Mouse (Mus musculus) induced T-regulatory cell, adult 2 months (primary cell): ENCODE data around the gene Mosmo.

Experiments used
- DNase-seq: peaks from one replicate; pipeline ENCODE4 v3.0.0-alpha.2; 2012; ENCODE audit warnings: low read depth

The Mosmo gene

GRCm38 (mm10) chr7:120677001-120677643, at the start of gene Mosmo:
Gene Mosmo (plus strand): TSS chr7:120677618.
- peak; percentile 83 for DNase-seq

GRCm38 (mm10) chr7:120632518-120632917, 44.9 kb upstream of the Mosmo start:
- peak; percentile 62 for DNase-seq

GRCm38 (mm10) chr7:120634301-120634700, 43.1 kb upstream of the Mosmo start:
- no peak for DNase-seq

GRCm38 (mm10) chr7:120634711-120635361, 42.6 kb upstream of the Mosmo start, which contains the start of gene Uqcrc2:
Gene Uqcrc2 (plus strand): TSS chr7:120635176.
- peak; percentile 93 for DNase-seq

- DNase-seq: no peak
Measured at GRCm38 (mm10) chr7:120635362-120635781, 42.0 kb upstream of the Mosmo start.

- peak; percentile 52 for DNase-seq
Measured at GRCm38 (mm10) chr7:120635821-120636220, 41.6 kb upstream of the Mosmo start.

GRCm38 (mm10) chr7:120643217-120643616, 34.2 kb upstream of the Mosmo start:
- DNase-seq: peak; percentile 39

GRCm38 (mm10) chr7:120647849-120648248, 29.6 kb upstream of the Mosmo start:
- DNase-seq: no peak

- no peak for DNase-seq
Measured at GRCm38 (mm10) chr7:120662079-120662478, 15.3 kb upstream of the Mosmo start.

- DNase-seq: peak; percentile 79
Measured at GRCm38 (mm10) chr7:120670153-120670875, 7.1 kb upstream of the Mosmo start, which contains the start of gene Pdzd9. Gene Pdzd9 (minus strand): TSS chr7:120670343.

- no peak for DNase-seq
Measured at GRCm38 (mm10) chr7:120671271-120671670, 6.1 kb upstream of the Mosmo start.

GRCm38 (mm10) chr7:120677764-120678531, 530 bp downstream of the Mosmo start:
- DNase-seq: peak; percentile 52

GRCm38 (mm10) chr7:120679023-120679422, 1.6 kb downstream of the Mosmo start:
- DNase-seq: peak; percentile 20

GRCm38 (mm10) chr7:120682002-120682401, 4.6 kb downstream of the Mosmo start:
- DNase-seq: no peak

- peak; percentile 57 for DNase-seq
Measured at GRCm38 (mm10) chr7:120684731-120685161, 7.3 kb downstream of the Mosmo start.

GRCm38 (mm10) chr7:120685227-120685626, 7.8 kb downstream of the Mosmo start:
- no peak for DNase-seq

- peak; percentile 55 for DNase-seq
Measured at GRCm38 (mm10) chr7:120690634-120691033, 13.2 kb downstream of the Mosmo start.

GRCm38 (mm10) chr7:120693831-120694375, 16.5 kb downstream of the Mosmo start:
- DNase-seq: no peak

GRCm38 (mm10) chr7:120695196-120695595, 17.8 kb downstream of the Mosmo start:
- no peak for DNase-seq

GRCm38 (mm10) chr7:120695641-120696040, 18.2 kb downstream of the Mosmo start:
- no peak for DNase-seq

- no peak for DNase-seq
Measured at GRCm38 (mm10) chr7:120696331-120696730, 18.9 kb downstream of the Mosmo start.

GRCm38 (mm10) chr7:120699586-120699985, 22.2 kb downstream of the Mosmo start:
- peak; percentile 64 for DNase-seq
